Mouse (Mus musculus) megakaryocyte, embryonic 14.5 days (primary cell): ENCODE results near the gene Cabp2.

Experiments used
- FLI1 ChIP-seq: IDR thresholded peaks from 2 replicates; pipeline ENCODE4 v1.6.1; 2012; ENCODE audit warnings: low read length, inconsistent platforms, mixed read lengths
- GATA1 ChIP-seq: IDR thresholded peaks from 3 replicates; pipeline ENCODE4 v1.6.1; 2012; ENCODE audit warnings: mixed read lengths, low read length, inconsistent platforms, borderline replicate concordance

- no peak for TF ChIP-seq GATA1
- TF ChIP-seq FLI1, result no peak
These were observed 24.0 kb upstream of the Cabp2 start for GRCm38 (mm10) chr19:4057389-4057788.
